Mouse (Mus musculus): ENCODE data around the gene Plppr3. TPM values are rescaled to one million over a fixed set of nuclear protein-coding genes. Genes with fewer than 3 reads are reported as not detected.

Gene Plppr3
- total RNA-seq, 2 experiments from 2014 or later: 50.4 to 57.1 TPM

- intact Hi-C loops (cut with DNase I): loop anchor here (2.0 kb wide), 1 partner anchor 19 kb away; the partner anchor contains the start of genes Plppr3 and Prtn3
- DNase-seq (ENCODE audit: low spot score in 2 of 2): no peak
Observed at GRCm38 (mm10) chr10:79855558-79856184, 18.8 kb downstream of the Plppr3 start.

GRCm38 (mm10) chr10:79854801-79855541 is 19.5 kb downstream of the Plppr3 start:
- no peak for DNase-seq (ENCODE audit: low spot score in 2 of 2)

GRCm38 (mm10) chr10:79853860-79854795 is 20.3 kb downstream of the Plppr3 start, which contains the start of gene Ptbp1:
Ptbp1 (plus strand) TSS chr10:79854427.
- intact Hi-C loops (cut with DNase I): loop anchor here (1.0 to 2.0 kb wide), 2 partner anchors 21 to 87 kb away; partner anchors contain the start of genes Plppr3 and Prtn3
- peak; percentile 98 to 99 for DNase-seq (ENCODE audit: low spot score in 2 of 2)

More at GRCm38 (mm10) chr10:79854801-79855541, 19.5 kb downstream of the Plppr3 start:
- intact Hi-C loops (cut with DNase I): loop anchor here (1.0 to 2.0 kb wide), 2 partner anchors 20 to 88 kb away; partner anchors contain the start of genes Plppr3 and Prtn3

- intact Hi-C loops (cut with DNase I): no loop called here
Observed at GRCm38 (mm10) chr10:79853392-79853791, 21.0 kb downstream of the Plppr3 start.

DNA sequence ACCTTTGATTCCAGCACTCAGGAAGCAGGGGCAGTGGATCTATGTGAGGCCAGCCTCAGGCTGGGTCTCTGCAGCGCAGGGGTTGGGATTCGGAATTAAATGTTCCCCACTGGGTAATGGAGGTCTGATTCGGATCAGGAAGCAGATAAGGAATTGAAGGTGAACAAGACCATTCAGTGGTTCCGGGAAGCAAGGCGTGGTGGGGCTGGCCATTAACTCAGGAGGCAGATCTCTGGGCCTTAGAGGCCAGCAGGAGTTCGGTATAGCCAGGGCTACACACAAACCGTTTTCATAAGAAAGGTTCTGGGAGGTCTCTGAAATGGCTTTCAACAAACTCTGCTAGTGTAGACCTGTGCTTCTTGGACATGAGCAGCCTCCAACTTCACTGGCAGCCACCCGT is 21.6 kb downstream of the Plppr3 start:
- no peak for DNase-seq (ENCODE audit: low spot score in 2 of 2)
- intact Hi-C loops (cut with DNase I): no loop called here

More at GRCm38 (mm10) chr10:79853392-79853791, 21.0 kb downstream of the Plppr3 start:
- DNase-seq (ENCODE audit: low spot score in 2 of 2): peak; percentile 78 to 82

GRCm38 (mm10) chr10:79852107-79852789 is 22.2 kb downstream of the Plppr3 start:
- no peak for DNase-seq (ENCODE audit: low spot score in 2 of 2)
- intact Hi-C loops (cut with DNase I): no loop called here

- no peak for DNase-seq (ENCODE audit: low spot score in 2 of 2)
- intact Hi-C loops (cut with DNase I): no loop called here
Observed at GRCm38 (mm10) chr10:79851653-79852052, 22.8 kb downstream of the Plppr3 start.

GRCm38 (mm10) chr10:79849941-79850628 is 24.3 kb downstream of the Plppr3 start:
- DNase-seq (ENCODE audit: low spot score in 2 of 2): no peak
- intact Hi-C loops (cut with DNase I): no loop called here

DNA sequence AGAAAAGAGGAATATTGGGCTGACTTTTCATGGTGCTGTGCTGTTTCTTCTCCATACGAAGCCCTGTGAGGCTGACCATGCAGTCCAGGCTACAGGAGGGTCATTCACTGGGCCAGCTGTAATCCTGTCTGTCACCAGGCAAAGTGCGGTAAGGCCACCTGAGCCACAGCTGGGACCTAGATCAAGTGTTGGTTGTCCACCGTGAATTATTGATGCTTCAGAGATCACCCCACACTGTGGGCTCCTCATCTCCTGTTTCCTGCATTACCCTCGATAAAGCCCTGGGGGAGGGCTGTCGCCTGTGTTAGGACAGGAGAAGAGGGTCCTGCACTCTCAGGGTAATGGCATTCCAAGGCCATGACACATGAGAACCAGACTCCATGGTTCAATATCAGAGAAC is 27.9 kb downstream of the Plppr3 start:
- intact Hi-C loops (cut with DNase I): no loop called here
- no peak for DNase-seq (ENCODE audit: low spot score in 2 of 2)

- DNase-seq (ENCODE audit: low spot score in 2 of 2): no peak
- intact Hi-C loops (cut with DNase I): no loop called here
Observed at GRCm38 (mm10) chr10:79843476-79843875, 31.0 kb downstream of the Plppr3 start.

DNA sequence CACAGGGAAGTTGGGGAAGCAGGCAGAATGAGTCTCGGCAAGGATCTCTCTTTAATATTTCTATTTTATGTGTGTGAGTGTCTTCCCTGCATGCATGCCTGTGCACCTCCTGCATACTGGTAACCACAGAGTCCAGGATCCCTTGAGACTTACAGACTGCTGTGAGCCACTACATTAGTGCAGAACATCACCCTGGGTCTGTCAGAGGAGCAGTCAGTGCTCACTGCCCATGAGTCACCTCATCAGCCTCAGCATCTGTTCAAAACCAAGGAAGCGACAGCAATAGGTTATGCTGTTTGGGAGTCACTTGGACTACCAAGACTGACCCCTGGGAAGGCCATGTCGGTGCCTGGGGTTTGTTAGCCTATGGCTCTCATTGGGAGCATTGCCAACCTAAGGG is 32.1 kb downstream of the Plppr3 start:
- intact Hi-C loops (cut with DNase I): no loop called here

GRCm38 (mm10) chr10:79840644-79841551 is 33.5 kb downstream of the Plppr3 start:
- intact Hi-C loops (cut with DNase I): no loop called here
- DNase-seq (ENCODE audit: low spot score in 2 of 2): peak; percentile 74 to 76

More for the DNA sequence above, 32.1 kb downstream of the Plppr3 start:
- DNase-seq (ENCODE audit: low spot score in 2 of 2): no peak

- DNase-seq (ENCODE audit: low spot score in 2 of 2): no peak
- intact Hi-C loops (cut with DNase I): no loop called here
Observed at GRCm38 (mm10) chr10:79840091-79840490, 34.3 kb downstream of the Plppr3 start.

DNA sequence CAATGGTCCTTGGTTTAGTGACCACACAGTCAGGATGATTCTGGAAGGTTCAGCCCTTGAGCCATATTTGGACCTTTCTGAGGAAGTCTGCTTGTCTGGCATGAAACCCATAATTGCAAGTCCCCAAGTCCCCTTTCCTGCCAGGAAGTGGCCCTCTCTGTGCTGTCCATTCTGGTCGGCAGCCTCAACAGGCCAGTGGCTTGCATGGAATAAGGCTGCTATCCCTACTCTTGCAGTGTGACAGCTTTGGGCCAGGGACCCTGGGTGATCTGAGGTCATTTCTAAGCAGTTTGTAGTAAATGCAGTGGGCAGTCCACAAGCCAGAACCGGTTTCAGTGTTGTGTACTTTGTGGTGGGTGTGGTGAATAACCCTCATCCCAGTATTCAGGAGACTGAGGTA is 36.3 kb downstream of the Plppr3 start:
- intact Hi-C loops (cut with DNase I): no loop called here
- no peak for DNase-seq (ENCODE audit: low spot score in 2 of 2)

DNA sequence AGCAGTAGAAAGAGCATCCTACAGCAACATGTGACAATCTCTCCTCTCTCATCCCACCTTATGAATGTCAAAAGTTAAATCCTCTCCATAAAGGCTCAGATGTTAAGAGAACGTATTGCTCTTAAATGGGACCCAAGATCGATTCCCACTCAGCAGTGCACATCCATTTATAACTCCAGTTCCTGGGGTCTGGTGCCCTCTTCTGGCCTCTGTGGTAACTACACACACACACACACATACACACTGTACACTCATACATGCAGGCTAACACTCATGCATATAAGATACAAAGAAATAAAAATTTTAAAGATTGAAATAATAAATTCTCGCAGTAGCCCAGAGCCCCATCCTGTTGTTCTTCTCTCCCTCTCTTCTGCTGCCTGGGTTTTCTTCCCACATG is 37.5 kb downstream of the Plppr3 start:
- intact Hi-C loops (cut with DNase I): no loop called here

DNA sequence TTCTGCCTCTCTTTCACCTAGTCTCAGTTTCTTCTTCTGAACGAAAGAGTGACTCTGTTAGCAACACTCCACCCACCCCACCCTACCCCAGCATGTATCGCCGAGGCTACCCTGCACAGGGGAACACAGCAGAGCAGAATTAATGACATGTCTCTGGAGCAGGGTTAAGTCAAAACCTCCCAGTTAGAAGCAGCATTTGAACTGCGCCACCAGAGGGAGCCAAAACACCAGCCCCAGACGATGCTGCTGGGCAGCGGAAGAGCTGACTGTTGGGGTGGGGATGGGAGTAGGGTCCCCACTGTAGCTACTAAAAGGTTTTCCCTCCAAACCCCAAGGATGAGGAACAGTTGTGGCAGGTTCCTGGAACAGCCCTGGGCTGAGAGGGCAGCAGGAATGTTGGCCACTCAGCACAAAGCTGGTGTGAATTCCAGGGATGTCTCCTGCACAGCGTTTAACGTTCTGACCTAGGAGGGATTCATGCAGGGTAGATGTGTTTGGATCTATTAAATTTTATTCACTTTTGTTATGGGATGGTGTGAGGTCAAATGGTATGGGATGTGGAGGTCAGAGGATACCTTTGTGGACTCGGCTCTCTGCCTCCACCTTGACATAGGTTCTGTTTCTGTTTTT is 39.5 kb downstream of the Plppr3 start:
- peak; percentile 67 to 68 for DNase-seq (ENCODE audit: low spot score in 2 of 2)
- intact Hi-C loops (cut with DNase I): loop anchor here (1.0 to 5.0 kb wide), 3 partner anchors 47 to 122 kb away; no protein-coding TSS in a partner anchor

More for the DNA sequence above, 37.5 kb downstream of the Plppr3 start:
- no peak for DNase-seq (ENCODE audit: low spot score in 2 of 2)

- intact Hi-C loops (cut with DNase I): loop anchor here (5.0 kb wide), 2 partner anchors 50 to 125 kb away; no protein-coding TSS in a partner anchor
Observed at GRCm38 (mm10) chr10:79832786-79833181, 41.6 kb downstream of the Plppr3 start.

More at GRCm38 (mm10) chr10:79832786-79833181, 41.6 kb downstream of the Plppr3 start:
- DNase-seq (ENCODE audit: low spot score in 2 of 2): no peak

Measured in left cerebral cortex, postnatal 36 days (tissue).